Mouse (Mus musculus) granulocyte monocyte progenitor cell, adult 5-6 weeks (primary cell): ENCODE results near the gene Ywhab. TPM values are rescaled to one million over a fixed set of nuclear protein-coding genes. Genes with fewer than 3 reads are reported as not detected.

Source experiments
- ATAC-seq: replicated peaks from 2 replicates; pipeline ENCODE4 v1.8.0; 2016; ENCODE audit warnings: mild to moderate bottlenecking, moderate TSS enrichment, inconsistent platforms; ENCODE audit not compliant: poor library complexity, severe bottlenecking
- total RNA-seq, 2 experiments: library from RNA; stranded (forward) in 1 of 2; stranded (reverse) in 1 of 2; fragments of 200-712, 200-1000 nt in 1 of 2; fragments of >200 nt in 1 of 2; fragmentation: Nextera tagmentation in 1 of 2; gene quantifications; 2 replicates each; pipeline ENCODE4 v1.2.3; 2014 to 2017

The Ywhab gene
- total RNA-seq (2014; fragmentation: Nextera tagmentation) (125 and 137 TPM in 2 replicates), total RNA-seq (2017) (64.1 and 69.6 TPM in 2 replicates)

DNA sequence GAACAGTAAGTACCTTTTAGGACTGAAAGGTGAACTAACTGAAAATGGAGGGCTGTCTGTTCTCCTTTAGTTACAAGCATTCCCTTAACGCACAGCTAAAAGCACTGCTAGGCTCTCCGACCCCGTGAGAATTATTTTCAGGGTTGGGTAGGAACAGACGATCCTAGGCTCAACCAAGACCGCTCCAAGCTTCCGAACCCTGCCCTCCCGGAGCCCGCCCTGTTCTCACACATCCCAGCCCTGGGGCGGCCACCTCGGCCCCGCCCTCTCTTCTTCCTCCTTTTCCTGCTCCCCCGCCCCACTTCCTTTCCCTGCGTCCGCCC lies at the start of gene Ywhab:
TSS of gene Ywhab (plus strand) at position 307 of the 323 bp plus-strand sequence.
- no peak for ATAC-seq

- no peak for ATAC-seq
Measured at GRCm38 (mm10) chr2:163946221-163946620, 48.5 kb upstream of the Ywhab start.

- ATAC-seq: no peak
Measured at GRCm38 (mm10) chr2:163947976-163948375, 46.8 kb upstream of the Ywhab start.

- peak; percentile 73 for ATAC-seq
Measured at GRCm38 (mm10) chr2:163951770-163952169, 43.0 kb upstream of the Ywhab start.

GRCm38 (mm10) chr2:163953622-163954310 lies 41.0 kb upstream of the Ywhab start:
- no peak for ATAC-seq

DNA sequence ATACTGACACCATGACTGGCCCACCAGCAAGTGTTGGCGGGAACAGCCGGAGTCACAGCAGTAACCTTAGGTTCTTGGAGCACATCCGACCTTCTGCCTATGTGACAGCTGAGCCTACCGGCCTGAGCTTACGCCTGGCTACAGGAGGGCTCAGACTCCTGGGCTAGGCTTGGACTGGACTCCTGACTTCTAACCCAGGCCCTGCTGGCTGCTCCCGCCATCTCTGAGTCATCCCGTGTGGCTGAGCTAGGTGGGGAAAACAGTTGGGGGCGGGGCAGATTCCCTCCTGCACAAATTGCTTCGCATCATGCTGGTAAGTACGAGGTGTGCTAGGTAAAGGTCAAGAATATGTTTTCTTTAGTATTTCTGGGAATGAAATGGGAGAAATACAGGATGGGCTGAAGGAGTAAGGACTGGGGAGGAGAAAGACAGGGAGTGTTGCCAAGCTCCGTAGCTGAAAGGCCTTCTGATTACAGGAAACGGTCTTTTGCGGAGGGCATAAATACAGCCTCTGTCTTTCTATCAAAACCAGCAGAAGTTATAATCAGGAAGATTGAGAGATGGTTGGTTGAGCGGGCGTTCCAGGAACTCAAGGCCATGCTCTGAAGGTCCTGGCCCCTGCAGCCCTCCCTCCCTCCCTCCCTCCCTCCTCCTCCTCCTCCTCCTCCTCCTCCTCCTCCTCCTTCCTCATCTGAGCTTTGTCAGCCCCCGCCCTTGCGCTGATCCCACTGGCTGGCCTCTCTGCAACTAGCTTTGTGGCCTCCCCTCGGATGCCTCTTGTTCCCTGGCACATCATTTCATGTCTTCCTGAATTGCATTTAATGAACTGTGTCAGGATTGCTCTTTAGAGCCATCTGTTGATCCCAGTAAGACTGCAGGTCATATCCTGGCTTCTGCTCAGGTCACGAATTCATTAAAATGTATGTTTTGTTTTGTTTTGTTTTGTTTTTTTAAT lies 29.9 kb upstream of the Ywhab start:
- ATAC-seq: no peak

GRCm38 (mm10) chr2:163965706-163966105 lies 29.1 kb upstream of the Ywhab start:
- no peak for ATAC-seq

DNA sequence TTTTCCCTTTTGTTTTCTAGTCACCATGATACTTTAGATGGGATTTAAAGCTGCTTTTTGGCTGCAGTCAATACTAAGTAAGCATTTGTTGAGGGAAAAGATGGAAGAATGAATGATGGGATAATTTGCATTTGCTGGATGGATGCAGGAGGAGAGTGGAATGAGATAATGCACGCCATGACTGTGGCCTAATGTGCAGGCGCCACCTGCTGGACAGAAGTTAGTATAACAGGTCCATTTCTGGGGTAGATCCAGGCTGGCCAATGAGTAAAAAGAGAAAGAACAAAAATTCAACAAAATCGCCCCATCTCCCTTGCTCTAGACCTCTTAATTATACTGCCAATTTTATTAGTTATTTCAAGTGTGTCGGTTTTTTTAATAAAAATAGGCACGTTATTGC lies 26.2 kb upstream of the Ywhab start:
- ATAC-seq: peak; percentile 67; the same call in 1 of the 2 replicates

- no peak for ATAC-seq
Measured at GRCm38 (mm10) chr2:163970326-163970725, 24.4 kb upstream of the Ywhab start.

- no peak for ATAC-seq
Measured at GRCm38 (mm10) chr2:163974056-163974455, 20.7 kb upstream of the Ywhab start.

DNA sequence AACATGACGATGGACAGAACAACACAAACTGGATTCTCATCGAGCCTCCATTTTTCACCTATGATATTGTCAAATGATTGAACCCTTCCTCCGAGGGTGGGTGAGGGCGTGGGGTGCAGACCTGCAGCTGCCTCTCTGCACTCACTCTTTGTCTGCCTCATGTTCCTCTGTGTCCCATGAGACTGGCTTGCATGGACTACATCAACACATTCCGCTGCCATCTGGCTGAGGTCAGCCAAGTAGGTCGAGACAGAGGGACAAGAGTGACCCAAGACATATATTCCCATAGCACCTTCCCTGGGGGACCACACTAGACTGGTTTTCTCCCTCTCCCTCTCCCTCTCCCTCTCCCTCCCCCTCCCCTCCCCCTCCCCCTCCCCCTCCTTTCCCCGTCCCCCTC lies 18.3 kb upstream of the Ywhab start:
- no peak for ATAC-seq

DNA sequence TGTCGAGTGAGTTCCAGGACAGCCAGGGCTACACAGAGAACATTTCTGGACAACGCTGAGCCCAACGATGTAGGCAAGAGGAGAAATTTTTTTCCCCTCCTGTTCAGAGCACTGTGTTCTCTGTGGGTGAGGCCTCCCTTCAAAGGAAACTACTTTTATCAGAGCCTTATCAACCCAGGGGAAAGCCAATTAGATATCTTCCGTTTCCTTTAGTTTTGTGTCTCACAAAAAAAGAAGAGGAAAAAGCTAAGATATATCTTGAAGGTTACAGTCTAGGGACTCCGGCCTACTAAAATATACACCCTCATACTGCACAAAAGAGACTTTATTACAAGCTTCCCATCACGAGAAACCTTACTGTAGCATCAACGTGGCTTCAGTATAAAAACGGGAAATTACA lies 7.5 kb upstream of the Ywhab start:
- ATAC-seq: no peak

DNA sequence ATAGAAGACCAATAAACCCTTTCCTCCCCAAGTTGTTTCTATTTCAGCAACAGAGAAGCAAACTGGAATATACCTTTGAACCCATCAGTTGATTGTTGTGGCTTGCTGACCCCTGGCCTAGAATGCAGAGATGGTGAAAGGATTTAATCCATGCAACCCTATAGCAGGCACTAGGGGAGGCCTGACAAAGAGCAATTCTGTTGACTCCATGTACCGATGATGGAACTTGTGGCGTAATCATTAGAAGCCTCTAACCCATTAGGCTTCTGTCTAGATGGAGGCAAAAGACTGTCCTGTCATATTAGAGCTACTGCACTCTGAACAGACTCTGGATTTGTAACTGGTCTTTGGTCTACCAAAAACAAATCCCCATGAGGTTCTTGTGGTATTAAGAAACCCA lies 1.9 kb upstream of the Ywhab start:
- ATAC-seq: no peak

GRCm38 (mm10) chr2:163994977-163995862 lies 460 bp downstream of the Ywhab start:
- peak; percentile 98 for ATAC-seq

DNA sequence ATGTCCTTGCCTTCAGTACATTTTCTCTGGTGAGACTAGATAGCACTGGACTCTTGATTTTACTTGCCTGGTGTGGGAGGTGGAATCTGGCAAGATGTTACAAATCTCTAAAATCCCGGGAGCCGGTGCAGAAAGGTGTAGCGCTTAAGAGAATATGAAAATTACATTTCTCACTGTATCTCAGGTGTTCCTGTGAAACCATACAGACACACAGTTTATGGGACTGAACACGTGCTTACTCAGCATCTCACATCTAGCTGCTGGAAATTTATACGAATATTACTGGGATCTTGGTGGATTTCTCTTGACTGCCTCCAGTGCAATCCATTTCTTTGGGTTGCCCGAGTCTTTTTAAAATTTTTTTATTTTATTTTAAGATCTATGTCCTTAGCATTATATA lies 1.5 kb downstream of the Ywhab start:
- no peak for ATAC-seq

DNA sequence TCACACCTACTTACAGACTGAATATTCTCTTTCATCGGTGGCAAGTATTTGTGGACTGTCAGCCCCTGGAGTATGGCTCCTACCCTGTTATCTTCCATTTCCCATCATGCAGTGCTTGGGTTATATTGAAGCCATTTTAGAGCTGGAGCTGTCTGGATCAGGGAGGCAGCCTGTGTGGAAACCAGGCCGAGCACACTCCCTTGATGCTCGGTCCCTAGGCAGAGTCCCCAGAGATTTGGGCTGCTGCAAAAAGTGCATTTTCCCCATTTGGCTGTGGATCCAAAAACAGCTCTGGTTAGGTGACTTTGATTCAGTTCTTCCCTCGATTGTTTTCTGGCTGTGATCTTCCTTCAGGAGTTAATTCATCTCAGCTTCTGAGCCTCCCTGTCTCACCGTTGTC lies 2.1 kb downstream of the Ywhab start:
- no peak for ATAC-seq

GRCm38 (mm10) chr2:163998981-163999380 lies 4.2 kb downstream of the Ywhab start:
- no peak for ATAC-seq

DNA sequence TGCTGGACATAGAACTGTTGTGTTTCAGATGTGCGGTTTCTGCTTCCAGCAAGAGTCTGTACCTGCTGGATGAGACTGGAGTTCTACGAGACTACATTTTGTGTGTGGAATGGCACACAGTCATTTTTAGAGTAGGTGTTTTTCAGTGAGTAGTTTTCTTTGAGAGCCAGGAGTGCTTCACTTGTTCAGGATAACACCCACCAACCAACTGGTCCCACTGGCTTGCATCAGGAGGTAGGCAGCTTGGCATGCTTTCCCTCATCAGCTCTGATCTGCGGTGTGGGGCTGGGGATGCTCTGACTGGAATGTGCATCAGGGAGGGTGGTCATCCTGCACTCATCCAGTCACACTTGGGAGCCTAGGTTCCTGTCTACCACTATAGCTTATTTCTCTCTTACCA lies 7.9 kb downstream of the Ywhab start:
- ATAC-seq: no peak

DNA sequence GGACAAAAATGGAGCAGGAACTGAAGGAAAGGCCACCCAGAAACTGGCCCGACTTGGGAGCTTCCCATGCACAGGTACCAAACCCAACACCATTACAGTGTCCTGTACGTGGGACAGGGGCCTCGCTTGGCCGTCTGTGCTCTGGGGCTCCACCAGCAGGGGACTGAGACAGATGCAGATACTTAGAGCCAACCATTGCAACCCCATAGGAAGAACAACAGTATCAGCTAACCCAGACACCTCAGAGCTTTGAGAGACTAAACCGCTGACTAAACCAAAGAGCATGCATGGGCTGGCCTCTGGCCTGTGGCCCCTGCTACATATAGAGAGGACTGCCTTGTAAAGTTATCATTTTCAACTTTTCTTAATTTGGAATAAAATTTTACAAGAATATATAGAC lies 9.7 kb downstream of the Ywhab start:
- no peak for ATAC-seq

DNA sequence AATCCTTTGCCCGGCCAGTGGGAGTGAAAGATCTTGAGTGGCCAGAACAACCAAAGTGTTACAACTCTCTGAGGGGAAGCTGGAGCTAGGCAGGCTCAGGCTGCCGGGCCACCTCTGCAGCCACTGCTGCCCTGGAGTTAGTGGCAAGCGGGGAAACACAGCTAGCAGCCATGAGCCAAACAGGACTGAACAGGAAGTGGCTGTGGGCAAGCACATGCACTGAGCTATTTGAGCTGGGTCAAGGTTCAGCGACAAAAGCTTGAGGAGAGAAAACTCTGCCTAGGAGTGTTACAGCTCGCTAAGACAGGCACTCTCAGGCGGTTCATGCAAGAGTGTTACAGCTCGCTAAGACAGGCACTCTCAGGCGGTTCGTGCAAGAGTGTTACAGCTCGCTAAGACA lies 12.2 kb downstream of the Ywhab start:
- ATAC-seq: peak; percentile 50

DNA sequence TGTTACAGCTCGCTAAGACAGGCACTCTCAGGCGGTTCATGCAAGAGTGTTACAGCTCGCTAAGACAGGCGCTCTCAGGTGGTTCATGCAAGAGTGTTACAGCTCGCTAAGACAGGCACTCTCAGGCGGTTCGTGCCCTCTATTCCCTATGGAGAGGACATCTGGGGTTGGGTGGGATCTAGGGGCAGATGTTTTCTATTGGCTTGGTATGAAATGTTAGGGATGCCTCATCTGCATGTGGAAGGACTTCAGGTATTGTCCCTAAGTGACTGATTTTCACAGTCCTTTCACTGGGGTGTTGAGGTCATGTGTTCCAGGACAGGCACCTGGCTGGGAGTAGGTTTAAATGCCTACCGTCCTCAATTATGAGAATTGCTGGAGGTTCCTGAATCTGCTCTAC lies 12.8 kb downstream of the Ywhab start:
- ATAC-seq: no peak
